Mouse (Mus musculus): ENCODE measurements around the gene Mdk. TPM values are rescaled to one million over a fixed set of nuclear protein-coding genes. Genes with fewer than 3 reads are reported as not detected.

Mdk gene
- polyA plus RNA-seq, 1 experiment = 3.1 TPM

DNA sequence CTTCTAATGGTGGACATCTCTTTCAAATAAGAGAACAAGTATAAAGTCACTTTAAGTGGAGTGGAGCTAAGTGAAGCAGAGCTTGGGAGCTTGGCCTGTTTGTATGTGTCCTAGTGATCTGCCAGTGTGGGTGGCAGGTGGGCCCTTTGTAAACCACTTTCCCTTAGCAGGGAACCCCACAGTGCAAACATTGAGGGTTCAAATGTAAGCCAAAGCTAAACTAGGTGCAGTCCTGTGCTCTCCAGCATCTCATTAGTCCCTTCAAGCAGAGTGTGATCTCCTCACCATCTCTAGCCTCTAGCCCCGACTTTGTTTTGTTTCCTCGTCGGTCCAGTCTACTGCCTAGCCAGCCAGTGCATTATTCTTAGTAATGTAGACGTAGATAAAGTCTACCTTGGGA lies 47.5 kb downstream of the Mdk start:
- Histone ChIP-seq H3K27ac (ENCODE audit: insufficient read depth, low read length) (no peak overlapping the region), H3K27me3 (ENCODE audit: control insufficient read depth, insufficient read depth, low read length) (no peaks in the 10 kb centered on the region), H3K36me3 (ENCODE audit: control insufficient read depth, insufficient read depth, low read length) (peaks cover 10% of the 10 kb centered on the region), H3K4me3 (ENCODE audit: extremely low read depth, insufficient read depth, insufficient read length) (no peak overlapping the region), H3K4me1 (ENCODE audit: control insufficient read depth, insufficient read depth, insufficient read length) (no peaks in the 10 kb centered on the region)
- TF ChIP-seq CTCF (IDR thresholded peaks at IDR 0.05; ENCODE audit: extremely low read depth, insufficient read depth, insufficient read length, insufficient replicate concordance) (no peak), POLR2A (IDR thresholded peaks at IDR 0.05; ENCODE audit: low read depth, low read length) (no peak)
- no peak for DNase-seq (ENCODE audit: low read depth in 1 of 2, low spot score in 2 of 2)
- WGBS = 93% methylated on average over 4 of the region's 4 CpGs

DNA sequence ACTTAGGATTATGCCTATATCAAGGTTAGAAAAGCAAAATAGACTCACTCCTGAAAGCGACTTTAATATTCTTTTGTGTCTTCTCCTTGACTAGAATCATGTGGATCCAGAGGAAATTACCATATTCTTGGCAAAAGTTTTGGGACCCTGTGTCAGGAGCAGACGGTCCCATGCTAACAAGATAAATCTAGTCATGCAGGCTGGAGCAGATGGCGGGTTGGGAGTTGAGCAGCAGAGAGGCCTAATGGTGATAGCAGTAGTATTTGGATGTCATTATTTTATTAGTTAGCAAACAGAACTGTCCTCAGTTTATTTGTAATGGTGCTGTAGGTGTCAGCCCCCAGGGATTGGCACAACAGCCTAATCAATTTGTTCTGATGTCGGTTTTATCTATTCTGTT lies 48.1 kb downstream of the Mdk start:
- no peak overlapping the region for H3K4me3 ChIP-seq (ENCODE audit: extremely low read depth, insufficient read depth, insufficient read length)
- H3K27ac ChIP-seq (ENCODE audit: insufficient read depth, low read length) = no peak overlapping the region
- 92% methylated on average over 4 of the region's 4 CpGs for WGBS
- peaks cover 11% of the 10 kb centered on the region for H3K36me3 ChIP-seq (ENCODE audit: control insufficient read depth, insufficient read depth, low read length)
- H3K4me1 ChIP-seq (ENCODE audit: control insufficient read depth, insufficient read depth, insufficient read length) = no peaks in the 10 kb centered on the region
- TF ChIP-seq CTCF (IDR thresholded peaks at IDR 0.05; ENCODE audit: extremely low read depth, insufficient read depth, insufficient read length, insufficient replicate concordance) (no peak), POLR2A (IDR thresholded peaks at IDR 0.05; ENCODE audit: low read depth, low read length) (no peak)
- no peaks in the 10 kb centered on the region for H3K27me3 ChIP-seq (ENCODE audit: control insufficient read depth, insufficient read depth, low read length)
- DNase-seq (ENCODE audit: low read depth in 1 of 2, low spot score in 2 of 2) = no peak

Other genes starting within 250 kb of the Mdk start
- gene Atg13, start 221.7 kb downstream of the Mdk start, polyA plus RNA-seq (2012; rRNA removed) = 16.7 and 20.4 TPM in 2 replicates
- gene Harbi1, start 221.4 kb downstream of the Mdk start, polyA plus RNA-seq (2012; rRNA removed) = 1.9 and 2.1 TPM in 2 replicates
- gene Ambra1, start 202.2 kb downstream of the Mdk start, polyA plus RNA-seq (2012; rRNA removed) = 20.0 and 21.8 TPM in 2 replicates
- 0.39 and 0.45 TPM in 2 replicates for gene Chrm4, start 5.0 kb downstream of the Mdk start, polyA plus RNA-seq (2012; rRNA removed)
- gene Gm9821, start 13.4 kb upstream of the Mdk start, polyA plus RNA-seq (2012; rRNA removed) = not detected in 2 replicates
- 279 and 335 TPM in 2 replicates for gene Dgkz, start 43.6 kb upstream of the Mdk start, polyA plus RNA-seq (2012; rRNA removed)
- 3.3 and 4.0 TPM in 2 replicates for gene Creb3l1, start 92.2 kb upstream of the Mdk start, polyA plus RNA-seq (2012; rRNA removed)
- 49.2 and 51.4 TPM in 2 replicates for gene Phf21a, start 160.8 kb upstream of the Mdk start, polyA plus RNA-seq (2012; rRNA removed)